Mouse (Mus musculus) hindbrain, embryonic 13.5 days (tissue): ENCODE data around the gene Sipa1l1. TPM values are rescaled to one million over a fixed set of nuclear protein-coding genes. Genes with fewer than 3 reads are reported as not detected.
A peak's percentile ranks its signal among the peaks of the same experiment; 100 is the strongest.

Source experiments
- ATAC-seq: fragments of 200-750 bp; cut with Nextera tagmentation; 2 replicates; pipeline ENCODE4 v1.8.0; 2017; ENCODE audit warnings: moderate TSS enrichment; ENCODE audit not compliant: low FRiP score
- H3K27ac ChIP-seq: fragments of 300-500 bp; sonication (generic); 2 replicates; pipeline ENCODE4 v1.5.1; 2015; ENCODE audit warnings: inconsistent platforms, mild to moderate bottlenecking, moderate library complexity
- H3K27me3 ChIP-seq: fragments of 300-500 bp; sonication (generic); 2 replicates; pipeline ENCODE4 v1.6.1; 2015; ENCODE audit warnings: mild to moderate bottlenecking, inconsistent platforms
- H3K36me3 ChIP-seq: fragments of 300-500 bp; sonication (generic); 2 replicates; pipeline ENCODE4 v1.6.1; 2015; ENCODE audit warnings: mild to moderate bottlenecking, inconsistent platforms
- H3K4me1 ChIP-seq: fragments of 300-500 bp; sonication (generic); replicated peaks from 2 replicates; pipeline ENCODE4 v1.6.1; 2015; ENCODE audit warnings: inconsistent platforms
- H3K4me2 ChIP-seq: fragments of 300-500 bp; sonication (generic); 2 replicates; pipeline ENCODE4 v1.6.1; 2015; ENCODE audit warnings: inconsistent platforms, mild to moderate bottlenecking, moderate library complexity
- H3K4me3 ChIP-seq: fragments of 300-500 bp; sonication (generic); 2 replicates; pipeline ENCODE4 v1.5.1; 2015; ENCODE audit warnings: mild to moderate bottlenecking, inconsistent platforms
- H3K9ac ChIP-seq: fragments of 300-500 bp; sonication (generic); 2 replicates; pipeline ENCODE4 v1.6.1; 2015; ENCODE audit warnings: mild to moderate bottlenecking, inconsistent platforms
- H3K9me3 ChIP-seq: fragments of 300-500 bp; sonication (generic); 2 replicates; pipeline ENCODE4 v1.6.1; 2016; ENCODE audit warnings: inconsistent platforms
- WGBS: fragments of 180-500 bp; shearing (Covaris S2); methylation state at CpG from one replicate; pipeline ENCODE4 v1.1.7; 2015; 5-methylcytosine and 5-hydroxymethylcytosine counted together
- polyA plus RNA-seq: library from polyadenylated mRNA; unstranded; fragments of >200 nt; fragmentation: Nextera tagmentation; extraction: Ambion mirVana; gene quantifications from 2 replicates; pipeline ENCODE4 v1.2.1, GENCODE M21; 2015

Sipa1l1 gene
- polyA plus RNA-seq, 1 experiment from 2014 or later: 13.6 TPM

- H3K27ac ChIP-seq: no peak overlapping the region
- H3K9me3 ChIP-seq: no peaks in the 10 kb centered on the region
- H3K9ac ChIP-seq: no peak overlapping the region
- H3K4me2 ChIP-seq: no peak overlapping the region
- no peaks in the 10 kb centered on the region for H3K4me1 ChIP-seq
- ATAC-seq: no peak
- no peaks in the 10 kb centered on the region for H3K36me3 ChIP-seq
- no peak overlapping the region for H3K4me3 ChIP-seq
- WGBS: 67% methylated on average over 7 of the region's 7 CpGs
- no peaks in the 10 kb centered on the region for H3K27me3 ChIP-seq
Measured at GRCm38 (mm10) chr12:82322759-82323451, 153.8 kb downstream of the Sipa1l1 start.

- Histone ChIP-seq H3K36me3 (no peaks in the 10 kb centered on the region), H3K4me2 (no peak overlapping the region), H3K27me3 (no peaks in the 10 kb centered on the region), H3K9me3 (no peaks in the 10 kb centered on the region), H3K4me1 (no peaks in the 10 kb centered on the region), H3K4me3 (no peak overlapping the region), H3K9ac (no peak overlapping the region), H3K27ac (no peak overlapping the region)
- no peak for ATAC-seq
- WGBS: 75% methylated on average over 5 of the region's 5 CpGs
Measured at GRCm38 (mm10) chr12:82324621-82325020, 155.5 kb downstream of the Sipa1l1 start.

- 95% methylated on average over 3 of the region's 3 CpGs for WGBS
- no peaks in the 10 kb centered on the region for H3K9me3 ChIP-seq
- no peak overlapping the region for H3K4me2 ChIP-seq
- ATAC-seq: no peak
- no peaks in the 10 kb centered on the region for H3K4me1 ChIP-seq
- H3K36me3 ChIP-seq: no peaks in the 10 kb centered on the region
- no peak overlapping the region for H3K9ac ChIP-seq
- H3K27me3 ChIP-seq: no peaks in the 10 kb centered on the region
- H3K4me3 ChIP-seq: no peak overlapping the region
- H3K27ac ChIP-seq: no peak overlapping the region
Measured at GRCm38 (mm10) chr12:82325502-82325901, 156.4 kb downstream of the Sipa1l1 start.

- 74% methylated on average over 8 of the region's 8 CpGs for WGBS
- Histone ChIP-seq H3K4me2 (no peak overlapping the region), H3K27ac (no peak overlapping the region), H3K36me3 (no peaks in the 10 kb centered on the region), H3K9me3 (no peaks in the 10 kb centered on the region), H3K27me3 (no peaks in the 10 kb centered on the region), H3K4me3 (no peak overlapping the region), H3K9ac (no peak overlapping the region), H3K4me1 (no peaks in the 10 kb centered on the region)
- ATAC-seq: no peak
Measured at GRCm38 (mm10) chr12:82326438-82326837, 157.3 kb downstream of the Sipa1l1 start.

GRCm38 (mm10) chr12:82328112-82328511 lies 159.0 kb downstream of the Sipa1l1 start:
- ATAC-seq: no peak
- no peaks in the 10 kb centered on the region for H3K4me1 ChIP-seq
- WGBS: 94% methylated on average over 1 of the region's 1 CpGs
- no peaks in the 10 kb centered on the region for H3K9me3 ChIP-seq
- no peak overlapping the region for H3K4me2 ChIP-seq
- H3K27me3 ChIP-seq: no peaks in the 10 kb centered on the region
- no peaks in the 10 kb centered on the region for H3K36me3 ChIP-seq
- H3K4me3 ChIP-seq: no peak overlapping the region
- H3K9ac ChIP-seq: no peak overlapping the region
- no peak overlapping the region for H3K27ac ChIP-seq

- Histone ChIP-seq H3K27ac (no peak overlapping the region), H3K9ac (no peak overlapping the region), H3K9me3 (no peaks in the 10 kb centered on the region), H3K4me1 (peaks cover 21% of the 10 kb centered on the region), H3K4me2 (no peak overlapping the region), H3K27me3 (no peaks in the 10 kb centered on the region), H3K36me3 (no peaks in the 10 kb centered on the region), H3K4me3 (no peak overlapping the region)
- no peak for ATAC-seq
- WGBS: 83% methylated on average over 12 of the region's 12 CpGs
Measured at GRCm38 (mm10) chr12:82332836-82333614, 163.9 kb downstream of the Sipa1l1 start.

- Histone ChIP-seq H3K27me3 (no peaks in the 10 kb centered on the region), H3K27ac (no peak overlapping the region), H3K4me3 (no peak overlapping the region), H3K4me1 (peaks cover 23% of the 10 kb centered on the region), H3K9ac (no peak overlapping the region), H3K36me3 (no peaks in the 10 kb centered on the region), H3K4me2 (no peak overlapping the region), H3K9me3 (no peaks in the 10 kb centered on the region)
- ATAC-seq: no peak
- WGBS: 67% methylated on average over 5 of the region's 5 CpGs
Measured at GRCm38 (mm10) chr12:82333999-82334398, 164.9 kb downstream of the Sipa1l1 start.

GRCm38 (mm10) chr12:82334550-82334949 lies 165.4 kb downstream of the Sipa1l1 start:
- Histone ChIP-seq H3K27me3 (no peaks in the 10 kb centered on the region), H3K4me3 (no peak overlapping the region), H3K36me3 (no peaks in the 10 kb centered on the region), H3K4me1 (peaks cover 28% of the 10 kb centered on the region), H3K4me2 (no peak overlapping the region), H3K9me3 (no peaks in the 10 kb centered on the region), H3K9ac (no peak overlapping the region), H3K27ac (peak overlapping the region; percentile 30; the same call in 1 of the 2 replicates)
- ATAC-seq: no peak
- WGBS: 44% methylated on average over 4 of the region's 4 CpGs

- Histone ChIP-seq H3K27ac (peak overlapping the region; percentile 30; the same call in 1 of the 2 replicates), H3K4me2 (no peak overlapping the region), H3K4me1 (peaks cover 33% of the 10 kb centered on the region), H3K9me3 (no peaks in the 10 kb centered on the region), H3K9ac (no peak overlapping the region), H3K36me3 (no peaks in the 10 kb centered on the region), H3K4me3 (no peak overlapping the region), H3K27me3 (no peaks in the 10 kb centered on the region)
- 4% methylated on average over 1 of the region's 1 CpGs for WGBS
- no peak for ATAC-seq
Measured at GRCm38 (mm10) chr12:82335095-82335494, 166.0 kb downstream of the Sipa1l1 start.

- ATAC-seq: no peak
- Histone ChIP-seq H3K4me1 (peaks cover 33% of the 10 kb centered on the region), H3K36me3 (peaks cover 8% of the 10 kb centered on the region; the same call in 1 of the 2 replicates), H3K27me3 (no peaks in the 10 kb centered on the region), H3K9ac (no peak overlapping the region), H3K4me2 (no peak overlapping the region), H3K9me3 (no peaks in the 10 kb centered on the region), H3K27ac (no peak overlapping the region), H3K4me3 (no peak overlapping the region)
- WGBS: 88% methylated on average over 4 of the region's 4 CpGs
Measured at GRCm38 (mm10) chr12:82338550-82338949, 169.4 kb downstream of the Sipa1l1 start.

GRCm38 (mm10) chr12:82339221-82339861 lies 170.2 kb downstream of the Sipa1l1 start:
- peak overlapping the region; percentile 61 for H3K9ac ChIP-seq
- H3K4me1 ChIP-seq: peaks cover 25% of the 10 kb centered on the region
- 27% methylated on average over 18 of the region's 18 CpGs for WGBS
- H3K4me2 ChIP-seq: peak overlapping the region; percentile 52
- peak overlapping the region; percentile 74 for H3K27ac ChIP-seq
- ATAC-seq: peak; percentile 54; the same call in 1 of the 2 replicates
- H3K9me3 ChIP-seq: no peaks in the 10 kb centered on the region
- H3K27me3 ChIP-seq: no peaks in the 10 kb centered on the region
- H3K4me3 ChIP-seq: peak overlapping the region; percentile 30
- H3K36me3 ChIP-seq: peaks cover 8% of the 10 kb centered on the region; the same call in 1 of the 2 replicates

- peaks cover 8% of the 10 kb centered on the region; the same call in 1 of the 2 replicates for H3K36me3 ChIP-seq
- no peak for ATAC-seq
- H3K9ac ChIP-seq: no peak overlapping the region
- H3K9me3 ChIP-seq: no peaks in the 10 kb centered on the region
- no peak overlapping the region for H3K27ac ChIP-seq
- 84% methylated on average over 6 of the region's 6 CpGs for WGBS
- peak overlapping the region; percentile 52; the same call in 1 of the 2 replicates for H3K4me2 ChIP-seq
- H3K4me3 ChIP-seq: no peak overlapping the region
- H3K27me3 ChIP-seq: no peaks in the 10 kb centered on the region
- H3K4me1 ChIP-seq: peaks cover 15% of the 10 kb centered on the region
Measured at GRCm38 (mm10) chr12:82340196-82340918, 171.2 kb downstream of the Sipa1l1 start.
